Mouse (Mus musculus) embryonic facial prominence, embryonic 13.5 days (tissue): ENCODE results near the gene Larp4b. TPM values are rescaled to one million over a fixed set of nuclear protein-coding genes. Genes with fewer than 3 reads are reported as not detected.

Source experiments
- ATAC-seq: fragments of 200-750 bp; cut with Nextera tagmentation; 2 replicates; pipeline ENCODE4 v1.8.0; 2017; ENCODE audit warnings: low read depth; ENCODE audit not compliant: insufficient number of reproducible peaks, insufficient read depth, low FRiP score, low TSS enrichment
- H3K27ac ChIP-seq: fragments of 300-500 bp; sonication (generic); 2 replicates; pipeline ENCODE4 v1.5.1; 2015; ENCODE audit warnings: moderate library complexity, mild to moderate bottlenecking, inconsistent platforms
- H3K27me3 ChIP-seq: fragments of 300-500 bp; sonication (generic); 2 replicates; pipeline ENCODE4 v1.6.1; 2015; ENCODE audit warnings: mild to moderate bottlenecking, inconsistent platforms
- H3K36me3 ChIP-seq: fragments of 300-500 bp; sonication (generic); 2 replicates; pipeline ENCODE4 v1.6.1; 2015; ENCODE audit warnings: mild to moderate bottlenecking, inconsistent platforms
- H3K4me1 ChIP-seq: fragments of 300-500 bp; sonication (generic); 2 replicates; pipeline ENCODE4 v1.6.1; 2015; ENCODE audit warnings: inconsistent platforms
- H3K4me2 ChIP-seq: fragments of 300-500 bp; sonication (generic); 2 replicates; pipeline ENCODE4 v1.6.1; 2015; ENCODE audit warnings: moderate library complexity, mild to moderate bottlenecking, inconsistent platforms
- H3K4me3 ChIP-seq: fragments of 300-500 bp; sonication (generic); 2 replicates; pipeline ENCODE4 v1.5.1; 2015; ENCODE audit warnings: mild to moderate bottlenecking, inconsistent platforms
- H3K9ac ChIP-seq: fragments of 300-500 bp; sonication (generic); 2 replicates; pipeline ENCODE4 v1.6.1; 2015; ENCODE audit warnings: mild to moderate bottlenecking, inconsistent platforms
- H3K9me3 ChIP-seq: fragments of 300-500 bp; sonication (generic); 2 replicates; pipeline ENCODE4 v1.6.1; 2016; ENCODE audit warnings: inconsistent platforms
- WGBS: fragments of 180-500 bp; shearing (Covaris S2); methylation state at CpG from one replicate; pipeline ENCODE4 v1.1.7; 2015; ENCODE audit warnings: mixed read lengths; 5-methylcytosine and 5-hydroxymethylcytosine counted together
- polyA plus RNA-seq: library from polyadenylated mRNA; unstranded; fragments of >200 nt; fragmentation: Nextera tagmentation; extraction: Ambion mirVana; gene quantifications from 2 replicates; pipeline ENCODE4 v1.2.1, GENCODE M21; 2015

The Larp4b gene
- polyA plus RNA-seq, 1 experiment from 2014 or later = 31.0 TPM

- peaks cover 8% of the 10 kb centered on the region for H3K4me1 ChIP-seq
- H3K36me3 ChIP-seq = no peaks in the 10 kb centered on the region
- ATAC-seq = no peak
- no peak overlapping the region for H3K9ac ChIP-seq
- no peak overlapping the region for H3K4me3 ChIP-seq
- 9% methylated on average over 11 of the region's 11 CpGs for WGBS
- no peak overlapping the region for H3K27ac ChIP-seq
- H3K4me2 ChIP-seq = no peak overlapping the region
- no peaks in the 10 kb centered on the region for H3K27me3 ChIP-seq
- no peaks in the 10 kb centered on the region for H3K9me3 ChIP-seq
Measured at GRCm38 (mm10) chr13:9181666-9182264, 88.1 kb downstream of the Larp4b start.

- no peak overlapping the region for H3K9ac ChIP-seq
- no peaks in the 10 kb centered on the region for H3K27me3 ChIP-seq
- 84% methylated on average over 6 of the region's 6 CpGs for WGBS
- no peaks in the 10 kb centered on the region for H3K9me3 ChIP-seq
- H3K4me2 ChIP-seq = no peak overlapping the region
- H3K4me3 ChIP-seq = no peak overlapping the region
- H3K4me1 ChIP-seq = peaks cover 11% of the 10 kb centered on the region; the same call in 1 of the 2 replicates
- H3K36me3 ChIP-seq = no peaks in the 10 kb centered on the region
- H3K27ac ChIP-seq = no peak overlapping the region
- ATAC-seq = no peak
Measured at GRCm38 (mm10) chr13:9184281-9184680, 90.6 kb downstream of the Larp4b start.

GRCm38 (mm10) chr13:9184716-9185115, 91.0 kb downstream of the Larp4b start:
- H3K4me3 ChIP-seq = no peak overlapping the region
- no peak overlapping the region for H3K27ac ChIP-seq
- WGBS = 79% methylated on average over 6 of the region's 6 CpGs
- H3K4me1 ChIP-seq = peaks cover 9% of the 10 kb centered on the region; the same call in 1 of the 2 replicates
- ATAC-seq = no peak
- H3K4me2 ChIP-seq = no peak overlapping the region
- H3K9ac ChIP-seq = no peak overlapping the region
- no peaks in the 10 kb centered on the region for H3K36me3 ChIP-seq
- H3K27me3 ChIP-seq = no peaks in the 10 kb centered on the region
- H3K9me3 ChIP-seq = no peaks in the 10 kb centered on the region

GRCm38 (mm10) chr13:9187156-9187555, 93.5 kb downstream of the Larp4b start:
- no peak overlapping the region for H3K4me3 ChIP-seq
- no peak for ATAC-seq
- H3K9ac ChIP-seq = no peak overlapping the region
- no peak overlapping the region for H3K4me2 ChIP-seq
- H3K27ac ChIP-seq = no peak overlapping the region
- no peaks in the 10 kb centered on the region for H3K27me3 ChIP-seq
- H3K9me3 ChIP-seq = no peaks in the 10 kb centered on the region
- no peaks in the 10 kb centered on the region for H3K36me3 ChIP-seq
- H3K4me1 ChIP-seq = peaks cover 11% of the 10 kb centered on the region
- WGBS = 59% methylated on average over 7 of the region's 7 CpGs

GRCm38 (mm10) chr13:9187566-9188530, 94.2 kb downstream of the Larp4b start:
- Histone ChIP-seq H3K27ac (no peak overlapping the region), H3K9ac (no peak overlapping the region), H3K27me3 (no peaks in the 10 kb centered on the region), H3K4me3 (no peak overlapping the region), H3K4me2 (no peak overlapping the region), H3K36me3 (no peaks in the 10 kb centered on the region), H3K9me3 (no peaks in the 10 kb centered on the region), H3K4me1 (peaks cover 11% of the 10 kb centered on the region)
- ATAC-seq = no peak
- 55% methylated on average over 22 of the region's 22 CpGs for WGBS

GRCm38 (mm10) chr13:9189481-9189880, 95.8 kb downstream of the Larp4b start:
- no peak for ATAC-seq
- 90% methylated on average over 5 of the region's 5 CpGs for WGBS
- Histone ChIP-seq H3K4me2 (no peak overlapping the region), H3K9me3 (no peaks in the 10 kb centered on the region), H3K9ac (no peak overlapping the region), H3K36me3 (no peaks in the 10 kb centered on the region), H3K27ac (no peak overlapping the region), H3K4me3 (no peak overlapping the region), H3K4me1 (peaks cover 11% of the 10 kb centered on the region), H3K27me3 (no peaks in the 10 kb centered on the region)

- no peak overlapping the region for H3K27ac ChIP-seq
- peak; percentile 73 for ATAC-seq
- no peaks in the 10 kb centered on the region for H3K9me3 ChIP-seq
- H3K4me2 ChIP-seq = peak overlapping the region; percentile 43
- no peaks in the 10 kb centered on the region for H3K36me3 ChIP-seq
- no peaks in the 10 kb centered on the region for H3K27me3 ChIP-seq
- WGBS = 43% methylated on average over 15 of the region's 15 CpGs
- H3K4me1 ChIP-seq = peaks cover 11% of the 10 kb centered on the region
- no peak overlapping the region for H3K9ac ChIP-seq
- no peak overlapping the region for H3K4me3 ChIP-seq
Measured at GRCm38 (mm10) chr13:9191172-9192140, 97.8 kb downstream of the Larp4b start.

- H3K27me3 ChIP-seq = no peaks in the 10 kb centered on the region
- WGBS = 17% methylated on average over 9 of the region's 9 CpGs
- H3K9me3 ChIP-seq = no peaks in the 10 kb centered on the region
- H3K4me1 ChIP-seq = peaks cover 7% of the 10 kb centered on the region
- no peaks in the 10 kb centered on the region for H3K36me3 ChIP-seq
- H3K27ac ChIP-seq = no peak overlapping the region
- no peak overlapping the region for H3K4me2 ChIP-seq
- ATAC-seq = no peak
- H3K4me3 ChIP-seq = no peak overlapping the region
- no peak overlapping the region for H3K9ac ChIP-seq
Measured at GRCm38 (mm10) chr13:9192797-9193330, 99.2 kb downstream of the Larp4b start.

GRCm38 (mm10) chr13:9194656-9195055, 101.0 kb downstream of the Larp4b start:
- Histone ChIP-seq H3K4me3 (no peak overlapping the region), H3K9ac (no peak overlapping the region), H3K4me1 (peaks cover 10% of the 10 kb centered on the region), H3K9me3 (no peaks in the 10 kb centered on the region), H3K27me3 (no peaks in the 10 kb centered on the region), H3K27ac (no peak overlapping the region), H3K36me3 (no peaks in the 10 kb centered on the region), H3K4me2 (no peak overlapping the region)
- no peak for ATAC-seq
- 83% methylated on average over 4 of the region's 4 CpGs for WGBS

GRCm38 (mm10) chr13:9195565-9195964, 101.9 kb downstream of the Larp4b start:
- Histone ChIP-seq H3K36me3 (no peaks in the 10 kb centered on the region), H3K4me3 (no peak overlapping the region), H3K9ac (no peak overlapping the region), H3K9me3 (no peaks in the 10 kb centered on the region), H3K4me1 (peaks cover 10% of the 10 kb centered on the region), H3K27ac (no peak overlapping the region), H3K4me2 (no peak overlapping the region), H3K27me3 (no peaks in the 10 kb centered on the region)
- ATAC-seq = no peak
- WGBS = 66% methylated on average over 4 of the region's 4 CpGs

- H3K27me3 ChIP-seq = no peaks in the 10 kb centered on the region
- 0 out of 2 replicates have a peak, but pooled peaks cover 3% of the 10 kb centered on the region for H3K4me1 ChIP-seq
- no peak for ATAC-seq
- no peak overlapping the region for H3K27ac ChIP-seq
- H3K4me2 ChIP-seq = no peak overlapping the region
- H3K4me3 ChIP-seq = no peak overlapping the region
- H3K36me3 ChIP-seq = no peaks in the 10 kb centered on the region
- no peak overlapping the region for H3K9ac ChIP-seq
- no peaks in the 10 kb centered on the region for H3K9me3 ChIP-seq
- 70% methylated on average over 3 of the region's 3 CpGs for WGBS
Measured at GRCm38 (mm10) chr13:9198106-9198505, 104.4 kb downstream of the Larp4b start.
